Mouse (Mus musculus): ENCODE measurements around the gene Setd3.

GRCm38 (mm10) chr12:108226941-108227340 is 47.8 kb upstream of the Setd3 start:
- TF ChIP-seq EP300 (optimal IDR thresholded peaks at IDR 0.05) = no peak
- TF ChIP-seq CTCF (IDR thresholded peaks at IDR 0.05; ENCODE audit: low read depth) = no peak

All from stomach, postnatal 0 days (tissue).